Mouse (Mus musculus) G1E (cell line): Measurements from ENCODE around the gene 1700013G24Rik.

Source experiments
- CTCF ChIP-seq: IDR thresholded peaks from 2 replicates; pipeline ENCODE4 v1.5.1; 2012; ENCODE audit warnings: low read depth, low read length, inconsistent platforms, mixed read lengths
- GATA1 ChIP-seq: IDR thresholded peaks from 2 replicates; pipeline ENCODE4 v1.6.1; 2012; ENCODE audit warnings: borderline replicate concordance, low read length, inconsistent platforms, mixed read lengths
- GATA2 ChIP-seq: IDR thresholded peaks from 2 replicates; pipeline ENCODE4 v1.6.1; 2012; ENCODE audit warnings: low read depth, low read length, inconsistent platforms, borderline replicate concordance

GRCm38 (mm10) chr4:137497367-137497766 lies 44.3 kb downstream of the 1700013G24Rik start:
- no peak for TF ChIP-seq CTCF
- no peak for TF ChIP-seq GATA2
- no peak for TF ChIP-seq GATA1
